9 mouse cellular contexts compared by ENCODE assay signal in genomic region chr6:127379511-127379910, GRCm38 (mm10).
A peak's percentile ranks its signal among the peaks of the same experiment; 100 is the strongest.
DNase-seq lines count a peak whose midpoint lies in the region; ATAC-seq and TF ChIP-seq lines count a peak whose summit lies in the region.
"Had no signal": no experiment of that assay in that cellular context is flagged by ENCODE, and none has a peak within 500 bp of the region (broad histone marks: within the 10 kb centered on the region; RNA-seq: fewer than 3 reads in every experiment).

No protein-coding gene starts in this region.

- no peak overlapping the region for H3K27ac ChIP-seq in heart, adult 2 months
- H3K27ac ChIP-seq in heart, embryonic 12.5 days (ENCODE audit: poor library complexity, severe bottlenecking) = no peak overlapping the region
- H3K27ac ChIP-seq in lung, embryonic 16.5 days (ENCODE audit: low read length) = no peak overlapping the region
- H3K27ac ChIP-seq in stomach, postnatal 0 days (replicated peaks) = no peak overlapping the region
- H3K27ac ChIP-seq: liver, embryonic 15.5 days had no signal

- POLR2A ChIA-PET in Patski (lab: Charles Lee) = interaction anchor here (0.6 kb wide), 1 partner anchor 9 kb away, joined by 4 read pairs; no protein-coding TSS in a partner anchor

- peak; percentile 69 for TF ChIP-seq CTCF in heart, adult 2 months (IDR thresholded peaks at IDR 0.05)
- peak; percentile 85 for TF ChIP-seq CTCF in Patski (IDR thresholded peaks at IDR 0.05)
- peak; percentile 83 for TF ChIP-seq CTCF in stomach, postnatal 0 days (IDR thresholded peaks at IDR 0.05; ENCODE audit: low read depth)

- H3K4me3 ChIP-seq in heart, adult 2 months = no peak overlapping the region
- no peak overlapping the region for H3K4me3 ChIP-seq in heart, embryonic 12.5 days
- no peak overlapping the region for H3K4me3 ChIP-seq in lung, embryonic 16.5 days (ENCODE audit: low read length)
- H3K4me3 ChIP-seq in stomach, postnatal 0 days (ENCODE audit: low read depth, low read length) = no peak overlapping the region
- H3K4me3 ChIP-seq: liver, embryonic 15.5 days had no signal

- H3K4me2 ChIP-seq in heart, embryonic 12.5 days = no peak overlapping the region
- no peak overlapping the region for H3K4me2 ChIP-seq in lung, embryonic 16.5 days (ENCODE audit: low read depth, low read length)
- no peak overlapping the region for H3K4me2 ChIP-seq in stomach, postnatal 0 days (replicated peaks; ENCODE audit: low read depth)
- H3K4me2 ChIP-seq: liver, embryonic 15.5 days had no signal

- H3K79me2 ChIP-seq in heart, adult 2 months (replicated peaks; ENCODE audit: control insufficient read depth, insufficient read depth, low read length) = no peaks in the 10 kb centered on the region

- no peak for ATAC-seq in heart, embryonic 12.5 days (ENCODE audit: insufficient number of reproducible peaks, low FRiP score)
- no peak for ATAC-seq in Patski
- ATAC-seq in lung, embryonic 16.5 days (ENCODE audit: low read depth) = peak; percentile 32; the same call in 1 of the 2 replicates
- peak; percentile 64; the same call in 1 of the 2 replicates for ATAC-seq in stomach, postnatal 0 days (ENCODE audit: low FRiP score, low TSS enrichment)

- in situ Hi-C loops in Patski (cut with MboI; ENCODE audit: low pct_unique_long_range_greater_than_20kb) = loop anchor here (5.0 kb wide), 1 partner anchor 232 kb away; no protein-coding TSS in a partner anchor

- CTCF ChIA-PET in Patski (lab: Charles Lee) = interaction anchor here (1.1 to 2.4 kb wide), 5 partner anchors 28 to 235 kb away, joined by 3 to 9 read pairs (median 4); no protein-coding TSS in a partner anchor

- H3K4me1 ChIP-seq in heart, adult 2 months (ENCODE audit: control insufficient read depth, insufficient read depth, low read length) = 0 out of 2 replicates have a peak, but pooled peaks cover 1% of the 10 kb centered on the region
- H3K4me1 ChIP-seq in heart, embryonic 12.5 days (replicated peaks) = peaks cover 28% of the 10 kb centered on the region
- peaks cover 13% of the 10 kb centered on the region for H3K4me1 ChIP-seq in lung, embryonic 16.5 days (replicated peaks; ENCODE audit: control insufficient read depth, insufficient read depth, low read length)
- 0 out of 2 replicates have a peak, but pooled peaks cover 2% of the 10 kb centered on the region for H3K4me1 ChIP-seq in stomach, postnatal 0 days (replicated peaks; ENCODE audit: control insufficient read depth, insufficient read depth)

- H3K9ac ChIP-seq in heart, adult 2 months (ENCODE audit: low read depth, low read length) = no peak overlapping the region
- H3K9ac ChIP-seq in heart, embryonic 12.5 days = no peak overlapping the region
- no peak overlapping the region for H3K9ac ChIP-seq in lung, embryonic 16.5 days (ENCODE audit: low read length)
- no peak overlapping the region for H3K9ac ChIP-seq in stomach, postnatal 0 days (ENCODE audit: low read length)
- H3K9ac ChIP-seq: liver, embryonic 15.5 days had no signal

- H3K36me3 ChIP-seq in heart, adult 2 months (ENCODE audit: control insufficient read depth, insufficient read depth, low read length) = no peaks in the 10 kb centered on the region
- no peaks in the 10 kb centered on the region for H3K36me3 ChIP-seq in heart, embryonic 12.5 days
- H3K36me3 ChIP-seq in lung, embryonic 16.5 days (ENCODE audit: control insufficient read depth, insufficient read depth, low read length) = no peaks in the 10 kb centered on the region
- no peaks in the 10 kb centered on the region for H3K36me3 ChIP-seq in stomach, postnatal 0 days (ENCODE audit: control insufficient read depth, insufficient read depth, low read length)
- H3K36me3 ChIP-seq: liver, embryonic 15.5 days had no signal

- WGBS in heart, adult 2 months = 7% methylated on average over 4 of the region's 4 CpGs
- WGBS in heart, embryonic 12.5 days = 9% methylated on average over 4 of the region's 4 CpGs
- 6% methylated on average over 4 of the region's 4 CpGs for WGBS in lung, embryonic 16.5 days
- 7% methylated on average over 4 of the region's 4 CpGs for WGBS in stomach, postnatal 0 days

- DNase-seq in heart, adult 2 months = peak in 1 of 2 experiments; percentile 9
- DNase-seq in A20 (ENCODE audit: low read depth, low spot score) = peak; percentile 50
- DNase-seq in Patski (ENCODE audit: low read depth, low spot score) = no peak
- peak; percentile 55 for DNase-seq in heart, postnatal 4 days
- DNase-seq in stomach, postnatal 0 days (ENCODE audit: low spot score) = peak; percentile 63
- no peak for DNase-seq in layer of hippocampus, adult 8-10 months (ENCODE audit: low spot score in 2 of 2)

- H3K27me3 ChIP-seq in heart, adult 2 months (ENCODE audit: control insufficient read depth, insufficient read depth, low read length) = no peaks in the 10 kb centered on the region
- H3K27me3 ChIP-seq in heart, embryonic 12.5 days (replicated peaks) = peaks cover 7% of the 10 kb centered on the region; the same call in 1 of the 2 replicates
- H3K27me3 ChIP-seq in Patski = no peaks in the 10 kb centered on the region
- H3K27me3 ChIP-seq in lung, embryonic 16.5 days (ENCODE audit: control insufficient read depth, insufficient read depth, low read depth, low read length) = no peaks in the 10 kb centered on the region; the same call in none of the 2 replicates
- no peaks in the 10 kb centered on the region for H3K27me3 ChIP-seq in stomach, postnatal 0 days (ENCODE audit: control insufficient read depth, insufficient read depth, low read length)

- intact Hi-C loops in heart, adult 2 months (cut with DNase I) = no loop called here

- no peaks in the 10 kb centered on the region for H3K9me3 ChIP-seq in heart, embryonic 12.5 days (replicated peaks)
- H3K9me3 ChIP-seq in lung, embryonic 16.5 days (ENCODE audit: control insufficient read depth, low read length) = no peaks in the 10 kb centered on the region
- no peaks in the 10 kb centered on the region for H3K9me3 ChIP-seq in stomach, postnatal 0 days (ENCODE audit: control insufficient read depth, low read length)
- H3K9me3 ChIP-seq: liver, embryonic 15.5 days had no signal

- TF ChIP-seq EP300 in heart, adult 2 months (IDR thresholded peaks at IDR 0.05; ENCODE audit: insufficient read depth, low read depth, low read length) = no peak
- TF ChIP-seq EP300 in stomach, postnatal 0 days (optimal IDR thresholded peaks at IDR 0.05) = no peak

- TF ChIP-seq POLR2A in heart, adult 2 months (IDR thresholded peaks at IDR 0.05; ENCODE audit: insufficient read depth, low read depth, low read length) = no peak

Comparison
In these comparisons a context has a peak if more than half of its experiments do, and no peak if none do; other contexts are left out.
1. DNase-seq: peak in A20 (single experiment), heart, postnatal 4 days (single experiment) and stomach, postnatal 0 days (single experiment); none in Patski (single experiment) and layer of hippocampus, adult 8-10 months (0 of 2).
2. ATAC-seq: peak in lung, embryonic 16.5 days (single experiment) and stomach, postnatal 0 days (single experiment); none in heart, embryonic 12.5 days (single experiment) and Patski (single experiment).
3. Peak in every context shown above with its lines, with median percentiles within 50 percentile points of each other: CTCF ChIP-seq.